In genomic region chr2:160336053-160336452, GRCm38 (mm10) we compare ENCODE assay signal across 21 mouse cellular contexts. TPM values are rescaled to one million over a fixed set of nuclear protein-coding genes. Genes with fewer than 3 reads are reported as not detected.
DNase-seq lines count a peak whose midpoint lies in the region; ATAC-seq and TF ChIP-seq lines count a peak whose summit lies in the region.
"Had no signal": no experiment of that assay in that cellular context is flagged by ENCODE, and none has a peak within 500 bp of the region (broad histone marks: within the 10 kb centered on the region; RNA-seq: fewer than 3 reads in every experiment).

No protein-coding gene starts in this region.

- peaks cover 2 to 19% of the 10 kb centered on the region in 2 experiments; a peak in 3 of 4 replicates for H3K4me1 ChIP-seq in CH12.LX (ENCODE audit: control insufficient read depth in 1 of 2, insufficient read depth in 2 of 2)
- H3K4me1 ChIP-seq: hindbrain, embryonic 15.5 days had no signal

- H3K36me3 ChIP-seq in CH12.LX (replicated peaks in 1 of 2; ENCODE audit: control insufficient read depth in 1 of 2, insufficient read depth in 1 of 2, low read length in 1 of 2) = no peaks in the 10 kb centered on the region
- H3K36me3 ChIP-seq: heart, embryonic 13.5 days; hindbrain, embryonic 15.5 days had no signal

- peak; percentile 11; the same call in 1 of the 2 replicates for ATAC-seq in granulocyte monocyte progenitor cell, adult 5-6 weeks (replicated peaks; ENCODE audit: poor library complexity, severe bottlenecking)
- ATAC-seq: activated CD4-positive, CD25-positive, alpha-beta regulatory T cell, adult 4 months; forebrain, embryonic 13.5 days; intestine, embryonic 16.5 days; Patski had no signal

- no peak for TF ChIP-seq RAD21 in CH12.LX (IDR thresholded peaks at IDR 0.05; ENCODE audit: low read depth, low read length)

- no peaks in the 10 kb centered on the region for H3K79me2 ChIP-seq in CH12.LX (replicated peaks; ENCODE audit: control insufficient read depth, extremely low read depth, insufficient read depth, poor library complexity, severe bottlenecking)

- H3K9ac ChIP-seq in CH12.LX (ENCODE audit: insufficient read depth, low read depth) = no peak overlapping the region
- H3K9ac ChIP-seq: forebrain, embryonic 13.5 days; heart, embryonic 13.5 days; hindbrain, embryonic 15.5 days had no signal

- peak overlapping the region; percentile 44 for H3K4me2 ChIP-seq in CH12.LX (ENCODE audit: insufficient read depth, low read depth, poor library complexity, severe bottlenecking)
- H3K4me2 ChIP-seq: forebrain, embryonic 13.5 days; heart, embryonic 13.5 days; hindbrain, embryonic 15.5 days had no signal

- peak; percentile 77 for DNase-seq in gastrocnemius, adult 2 months
- no peak for DNase-seq in gastrocnemius, postnatal 10 days
- DNase-seq in CH12.LX (ENCODE audit: extremely low read depth) = no peak
- peak; percentile 55 for DNase-seq in skeletal muscle tissue, adult 2 months (ENCODE audit: low read depth, low spot score)
- DNase-seq in cerebellum, postnatal 14 days = no peak
- no peak for DNase-seq in thymus, postnatal 4 days
- DNase-seq: adrenal gland, adult 8-10 months; adrenal gland, postnatal 36 days; cerebellum, adult 11 months; cerebellum, adult 8-10 months; cerebellum, postnatal 25 days; heart, adult 11 months; heart, postnatal 36 days had no signal

- peak overlapping the region; percentile 39; the same call in 1 of the 2 replicates for H3K27ac ChIP-seq in gastrocnemius, adult 2 months
- H3K27ac ChIP-seq in CH12.LX (ENCODE audit: insufficient read depth, low read depth) = no peak overlapping the region
- H3K27ac ChIP-seq: forebrain, embryonic 13.5 days; heart, embryonic 13.5 days; hindbrain, embryonic 15.5 days had no signal

- intact Hi-C loops in gastrocnemius, adult 2 months (cut with DNase I) = no loop called here

- no peaks in the 10 kb centered on the region for H3K27me3 ChIP-seq in CH12.LX (replicated peaks)
- H3K27me3 ChIP-seq: forebrain, embryonic 13.5 days; hindbrain, embryonic 15.5 days; Patski had no signal

- H3K4me3 ChIP-seq in gastrocnemius, adult 2 months = no peak overlapping the region
- no peak overlapping the region for H3K4me3 ChIP-seq in CH12.LX (replicated peaks in 1 of 3; ENCODE audit: low read depth in 2 of 3, low read length in 2 of 3, poor library complexity in 1 of 3)
- H3K4me3 ChIP-seq: forebrain, embryonic 13.5 days; heart, embryonic 13.5 days; hindbrain, embryonic 15.5 days had no signal

- no peak for TF ChIP-seq CTCF in gastrocnemius, adult 2 months (IDR thresholded peaks at IDR 0.05)
- no peak for TF ChIP-seq CTCF in CH12.LX (conservative IDR thresholded peaks at IDR 0.05 in 1 of 2, IDR thresholded peaks at IDR 0.05 in 1 of 2; ENCODE audit: low read depth in 2 of 2, low read length in 2 of 2)

- no peaks in the 10 kb centered on the region for H3K9me3 ChIP-seq in CH12.LX (replicated peaks; ENCODE audit: low read length)
- H3K9me3 ChIP-seq: forebrain, embryonic 13.5 days; heart, embryonic 13.5 days; hindbrain, embryonic 15.5 days had no signal

- in situ Hi-C loops in CH12.LX (cut with MboI; ENCODE audit: low pct_ligation_motif_present, low pct_unique_long_range_greater_than_20kb, low sequenced_read_pairs) = no loop called here

- no peak for TF ChIP-seq EP300 in CH12.LX (IDR thresholded peaks at IDR 0.05; ENCODE audit: low read length)

- dilution Hi-C loops in CH12.LX (cut with MboI; ENCODE audit: extremely low pct_ligation_motif_present, extremely low pct_unique_long_range_greater_than_20kb, low sequenced_read_pairs) = no loop called here

- no peak for TF ChIP-seq POLR2A in CH12.LX (IDR thresholded peaks at IDR 0.05; ENCODE audit: low read depth, low read length)

TF ChIP-seq in CH12.LX, 34 proteins besides CTCF, POLR2A, EP300 and RAD21:
- no peak for TF ChIP-seq RCOR1 (conservative IDR thresholded peaks at IDR 0.05; ENCODE audit: low read depth, low read length)
- no peak for TF ChIP-seq ZMIZ1 (IDR thresholded peaks at IDR 0.05; ENCODE audit: low read depth, low read length)
- no peak for TF ChIP-seq MAZ (IDR thresholded peaks at IDR 0.05; ENCODE audit: low read depth, low read length)
- no peak for TF ChIP-seq MAX (IDR thresholded peaks at IDR 0.05; ENCODE audit: low read length)
- TF ChIP-seq NRF1 (IDR thresholded peaks at IDR 0.05; ENCODE audit: low read depth, low read length) = no peak; the same call in 1 of the 2 replicates
- TF ChIP-seq USF1 (IDR thresholded peaks at IDR 0.05; ENCODE audit: low read depth, low read length) = no peak
- no peak for TF ChIP-seq MYC (IDR thresholded peaks at IDR 0.05; ENCODE audit: low read depth, low read length)
- no peak for TF ChIP-seq E2F4 (IDR thresholded peaks at IDR 0.05; ENCODE audit: insufficient replicate concordance, low read depth, low read length)
- TF ChIP-seq ZKSCAN1 (IDR thresholded peaks at IDR 0.05; ENCODE audit: borderline replicate concordance, low read depth, low read length) = no peak
- no peak for TF ChIP-seq NELFE (IDR thresholded peaks at IDR 0.05; ENCODE audit: low read depth, low read length)
- TF ChIP-seq TBP (conservative IDR thresholded peaks at IDR 0.05; ENCODE audit: low read depth, low read length) = no peak
- no peak for TF ChIP-seq CHD2 (IDR thresholded peaks at IDR 0.05; ENCODE audit: low read length)
- TF ChIP-seq PAX5 (IDR thresholded peaks at IDR 0.05; ENCODE audit: low read length) = no peak
- no peak for TF ChIP-seq ETS1 (conservative IDR thresholded peaks at IDR 0.05; ENCODE audit: low read depth, low read length)
- no peak for TF ChIP-seq JUND (conservative IDR thresholded peaks at IDR 0.05; ENCODE audit: low read depth, low read length)
- TF ChIP-seq JUN (IDR thresholded peaks at IDR 0.05; ENCODE audit: insufficient read depth, low read depth, low read length) = no peak

RNA-seq across cellular contexts. Expression of gene Gm826, which starts 2.1 kb away (rescaled TPM):
- total RNA-seq in gastrocnemius, adult 2 months (2021) = 1 to 10 TPM; 4.0 to 8.3 TPM
- total RNA-seq in gastrocnemius, postnatal 10 days (2021) = 1 to 10 TPM in 1 of 2 experiments, under 1 TPM in 1; 0.45 to 1.2 TPM
- total RNA-seq in CH12.LX (2012; rRNA removed) = not detected in 2 replicates
- total RNA-seq in CH12.LX (2014; rRNA removed) = 0.32 TPM in 1 of 2 replicates, not detected in the other
- polyA plus RNA-seq in CH12.LX (2012; ENCODE audit: insufficient read length, low read depth) = not detected in 2 replicates
- total RNA-seq in granulocyte monocyte progenitor cell, adult 5-6 weeks (2014; fragmentation: Nextera tagmentation) = not detected in 2 replicates
- total RNA-seq in granulocyte monocyte progenitor cell, adult 5-6 weeks (2017) = not detected in 2 replicates
- polyA plus RNA-seq: activated CD4-positive, CD25-positive, alpha-beta regulatory T cell, adult 4 months; brain, embryonic 14.5 days; forebrain, embryonic 13.5 days; hindbrain, embryonic 15.5 days had no signal

RNA-seq across cellular contexts. Expression of gene Mafb, which starts 30.8 kb away (rescaled TPM):
- total RNA-seq in gastrocnemius, adult 2 months (2021) = 10 to 100 TPM; 86.4 to 94.2 TPM
- total RNA-seq in gastrocnemius, postnatal 10 days (2021) = 10 to 100 TPM; 21.8 to 22.3 TPM
- 0.04 TPM in 1 of 2 replicates, not detected in the other for total RNA-seq in CH12.LX (2012; rRNA removed)
- total RNA-seq in CH12.LX (2014; rRNA removed) = 0.08 and 0.17 TPM in 2 replicates
- polyA plus RNA-seq in CH12.LX (2012; ENCODE audit: insufficient read length, low read depth) = 0.33 and 0.47 TPM in 2 replicates
- total RNA-seq in granulocyte monocyte progenitor cell, adult 5-6 weeks (2014; fragmentation: Nextera tagmentation) = not detected in 2 replicates
- 0.39 TPM in 1 of 2 replicates, not detected in the other for total RNA-seq in granulocyte monocyte progenitor cell, adult 5-6 weeks (2017)
- polyA plus RNA-seq: activated CD4-positive, CD25-positive, alpha-beta regulatory T cell, adult 4 months had no signal

Comparison
In these comparisons a context has a peak if more than half of its experiments do, and no peak if none do; other contexts are left out.
1. DNase-seq: peak in gastrocnemius, adult 2 months (single experiment) and skeletal muscle tissue, adult 2 months (single experiment); none in gastrocnemius, postnatal 10 days (single experiment), CH12.LX (single experiment), cerebellum, postnatal 14 days (0 of 2) and thymus, postnatal 4 days (single experiment).
2. RNA of gene Mafb, which starts 30.8 kb away (total RNA-seq): 86.4 to 94.2 TPM in gastrocnemius, adult 2 months and 21.8 to 22.3 TPM in gastrocnemius, postnatal 10 days; 0.04 to 0.17 TPM in CH12.LX and 0.39 TPM in granulocyte monocyte progenitor cell, adult 5-6 weeks; every median in the first group is over 10 times any median in the second.